Mouse (Mus musculus) olfactory bulb, adult 2 months (tissue): ENCODE data around the gene Rgl1.

Source experiments
- CTCF ChIP-seq: fragments of 200-500 bp; IDR thresholded peaks from 2 replicates; pipeline ENCODE4 v1.5.1; 2012; ENCODE audit warnings: low read depth, mild to moderate bottlenecking, low read length, moderate library complexity; ENCODE audit not compliant: insufficient read depth
- POLR2A ChIP-seq: fragments of 200-500 bp; IDR thresholded peaks from 2 replicates; pipeline ENCODE4 v1.6.1; 2012; ENCODE audit warnings: mild to moderate bottlenecking, low read depth, low read length, moderate library complexity; ENCODE audit not compliant: insufficient read depth

GRCm38 (mm10) chr1:152771016-152771415 lies 4.9 kb upstream of the Rgl1 start:
- TF ChIP-seq CTCF (no peak), POLR2A (no peak)
